Mouse (Mus musculus): ENCODE measurements around the gene Zmiz1. TPM values are rescaled to one million over a fixed set of nuclear protein-coding genes. Genes with fewer than 3 reads are reported as not detected.

Zmiz1 gene
- total and polyA plus RNA-seq, 3 experiments: 3.7 to 45.8 (median 11.1) TPM

- TF ChIP-seq MAFK (IDR thresholded peaks at IDR 0.05; ENCODE audit: insufficient replicate concordance, low read length) (no peak), PAX5 (IDR thresholded peaks at IDR 0.05; ENCODE audit: low read length) (no peak), KAT2A (IDR thresholded peaks at IDR 0.05; ENCODE audit: insufficient replicate concordance, low read length) (no peak), CHD2 (IDR thresholded peaks at IDR 0.05; ENCODE audit: low read length) (no peak), POLR2A (IDR thresholded peaks at IDR 0.05; ENCODE audit: low read depth, low read length) (no peak), CHD1 (IDR thresholded peaks at IDR 0.05; ENCODE audit: low read depth, low read length) (no peak)
- no peak for DNase-seq (ENCODE audit: extremely low read depth)
- Histone ChIP-seq H3K79me2 (replicated peaks; ENCODE audit: control insufficient read depth, extremely low read depth, insufficient read depth, poor library complexity, severe bottlenecking) (0 out of 2 replicates have a peak, but pooled peaks cover 5% of the 10 kb centered on the region), H3K9ac (ENCODE audit: insufficient read depth, low read depth) (no peak overlapping the region), H3K4me2 (ENCODE audit: insufficient read depth, low read depth, poor library complexity, severe bottlenecking) (no peak overlapping the region), H3K36me3 (replicated peaks in 1 of 2; ENCODE audit: control insufficient read depth in 1 of 2, insufficient read depth in 1 of 2, low read length in 1 of 2) (peaks cover 25 to 79% of the 10 kb centered on the region in 2 experiments), H3K4me3 (replicated peaks in 1 of 3; ENCODE audit: low read depth in 2 of 3, low read length in 2 of 3, poor library complexity in 1 of 3) (peak overlapping the region in 1 of 3 experiments; percentile 6), H3K4me1 (ENCODE audit: control insufficient read depth in 1 of 2, insufficient read depth in 2 of 2) (peaks cover 63 to 99% of the 10 kb centered on the region in 2 experiments), H3K9me3 (replicated peaks; ENCODE audit: low read length) (no peaks in the 10 kb centered on the region), H3K27me3 (replicated peaks) (no peaks in the 10 kb centered on the region), H3K27ac (ENCODE audit: insufficient read depth, low read depth) (peak overlapping the region; percentile 27)
- dilution Hi-C loops (cut with MboI; ENCODE audit: extremely low pct_ligation_motif_present, extremely low pct_unique_long_range_greater_than_20kb, low sequenced_read_pairs) (no loop called here), in situ Hi-C loops (cut with MboI; ENCODE audit: low pct_ligation_motif_present, low pct_unique_long_range_greater_than_20kb, low sequenced_read_pairs) (no loop called here)
These were observed 174.7 kb downstream of the Zmiz1 start for GRCm38 (mm10) chr14:25633539-25634300.

GRCm38 (mm10) chr14:25634328-25634727, 175.3 kb downstream of the Zmiz1 start:
- no peak for TF ChIP-seq RAD21 (IDR thresholded peaks at IDR 0.05; ENCODE audit: low read depth, low read length)
- TF ChIP-seq MXI1 (IDR thresholded peaks at IDR 0.05; ENCODE audit: low read depth, low read length): no peak
- no peak for TF ChIP-seq TCF12 (IDR thresholded peaks at IDR 0.05; ENCODE audit: low read depth, low read length)
- no peak for TF ChIP-seq KAT2A (IDR thresholded peaks at IDR 0.05; ENCODE audit: insufficient replicate concordance, low read length)
- TF ChIP-seq CHD2 (IDR thresholded peaks at IDR 0.05; ENCODE audit: low read length): no peak
- no peak for TF ChIP-seq JUND (conservative IDR thresholded peaks at IDR 0.05; ENCODE audit: low read depth, low read length)
- TF ChIP-seq MAFK (IDR thresholded peaks at IDR 0.05; ENCODE audit: insufficient replicate concordance, low read length): no peak
- TF ChIP-seq CHD1 (IDR thresholded peaks at IDR 0.05; ENCODE audit: low read depth, low read length): no peak
- no peak for TF ChIP-seq ZNF384 (IDR thresholded peaks at IDR 0.05; ENCODE audit: low read depth, low read length)
- no peak for TF ChIP-seq JUN (IDR thresholded peaks at IDR 0.05; ENCODE audit: insufficient read depth, low read depth, low read length)
- in situ Hi-C loops (cut with MboI; ENCODE audit: low pct_ligation_motif_present, low pct_unique_long_range_greater_than_20kb, low sequenced_read_pairs) (no loop called here), dilution Hi-C loops (cut with MboI; ENCODE audit: extremely low pct_ligation_motif_present, extremely low pct_unique_long_range_greater_than_20kb, low sequenced_read_pairs) (no loop called here)
- no peak overlapping the region for H3K4me2 ChIP-seq (ENCODE audit: insufficient read depth, low read depth, poor library complexity, severe bottlenecking)
- DNase-seq (ENCODE audit: extremely low read depth): peak; percentile 55
- no peak overlapping the region for H3K9ac ChIP-seq (ENCODE audit: insufficient read depth, low read depth)
- H3K9me3 ChIP-seq (replicated peaks; ENCODE audit: low read length): no peaks in the 10 kb centered on the region
- H3K79me2 ChIP-seq (replicated peaks; ENCODE audit: control insufficient read depth, extremely low read depth, insufficient read depth, poor library complexity, severe bottlenecking): 0 out of 2 replicates have a peak, but pooled peaks cover 1% of the 10 kb centered on the region
- no peaks in the 10 kb centered on the region for H3K27me3 ChIP-seq (replicated peaks)
- H3K27ac ChIP-seq (ENCODE audit: insufficient read depth, low read depth): peak overlapping the region; percentile 27
- H3K36me3 ChIP-seq (replicated peaks in 1 of 2; ENCODE audit: control insufficient read depth in 1 of 2, insufficient read depth in 1 of 2, low read length in 1 of 2): peaks cover 25 to 79% of the 10 kb centered on the region in 2 experiments
- H3K4me1 ChIP-seq (ENCODE audit: control insufficient read depth in 1 of 2, insufficient read depth in 2 of 2): peaks cover 63 to 99% of the 10 kb centered on the region in 2 experiments
- peak overlapping the region in 1 of 3 experiments; percentile 6 for H3K4me3 ChIP-seq (replicated peaks in 1 of 3; ENCODE audit: low read depth in 2 of 3, low read length in 2 of 3, poor library complexity in 1 of 3)

Measured in CH12.LX (cell line).